Mouse (Mus musculus): ENCODE results near the gene Grin2b. TPM values are rescaled to one million over a fixed set of nuclear protein-coding genes. Genes with fewer than 3 reads are reported as not detected.
A peak's percentile ranks its signal among the peaks of the same experiment; 100 is the strongest.

Grin2b gene
- polyA plus RNA-seq, 1 experiment from 2014 or later, result 0.04 TPM

GRCm38 (mm10) chr6:136010290-136011037 is 162.8 kb downstream of the Grin2b start:
- H3K36me3 ChIP-seq (ENCODE audit: control insufficient read depth, insufficient read depth, low read length), result no peaks in the 10 kb centered on the region
- H3K4me1 ChIP-seq (replicated peaks; ENCODE audit: control insufficient read depth, insufficient read depth, low read length), result no peaks in the 10 kb centered on the region
- no peaks in the 10 kb centered on the region for H3K27me3 ChIP-seq (replicated peaks; ENCODE audit: control insufficient read depth, insufficient read depth, low read length)
- no peak overlapping the region for H3K4me2 ChIP-seq
- no peak overlapping the region for H3K27ac ChIP-seq (ENCODE audit: low read depth, low read length)
- no peak for ATAC-seq (replicated peaks; ENCODE audit: low FRiP score)
- H3K9me3 ChIP-seq (ENCODE audit: control insufficient read depth, low read length), result no peaks in the 10 kb centered on the region
- WGBS, result 57% methylated on average over 7 of the region's 7 CpGs
- no peak overlapping the region for H3K4me3 ChIP-seq (ENCODE audit: low read depth, low read length)
- H3K9ac ChIP-seq (ENCODE audit: low read depth, low read length), result no peak overlapping the region
- no peak for DNase-seq (ENCODE audit: low spot score)

- H3K9ac ChIP-seq (ENCODE audit: low read depth, low read length), result no peak overlapping the region
- WGBS, result 76% methylated on average over 6 of the region's 6 CpGs
- no peaks in the 10 kb centered on the region for H3K36me3 ChIP-seq (ENCODE audit: control insufficient read depth, insufficient read depth, low read length)
- DNase-seq (ENCODE audit: low spot score) (no peak), ATAC-seq (replicated peaks; ENCODE audit: low FRiP score) (0 out of 2 replicates have a peak, but pooled peaks have one; percentile 23)
- H3K27me3 ChIP-seq (replicated peaks; ENCODE audit: control insufficient read depth, insufficient read depth, low read length), result no peaks in the 10 kb centered on the region
- H3K27ac ChIP-seq (ENCODE audit: low read depth, low read length), result no peak overlapping the region
- H3K4me1 ChIP-seq (replicated peaks; ENCODE audit: control insufficient read depth, insufficient read depth, low read length), result no peaks in the 10 kb centered on the region
- H3K4me2 ChIP-seq, result no peak overlapping the region
- no peak overlapping the region for H3K4me3 ChIP-seq (ENCODE audit: low read depth, low read length)
- no peaks in the 10 kb centered on the region for H3K9me3 ChIP-seq (ENCODE audit: control insufficient read depth, low read length)
These were observed 165.2 kb downstream of the Grin2b start for GRCm38 (mm10) chr6:136008120-136008519.

- Histone ChIP-seq H3K27me3 (replicated peaks; ENCODE audit: control insufficient read depth, insufficient read depth, low read length) (no peaks in the 10 kb centered on the region), H3K4me1 (replicated peaks; ENCODE audit: control insufficient read depth, insufficient read depth, low read length) (no peaks in the 10 kb centered on the region), H3K4me3 (ENCODE audit: low read depth, low read length) (no peak overlapping the region), H3K9ac (ENCODE audit: low read depth, low read length) (no peak overlapping the region), H3K4me2 (no peak overlapping the region), H3K36me3 (ENCODE audit: control insufficient read depth, insufficient read depth, low read length) (no peaks in the 10 kb centered on the region), H3K9me3 (ENCODE audit: control insufficient read depth, low read length) (no peaks in the 10 kb centered on the region), H3K27ac (ENCODE audit: low read depth, low read length) (no peak overlapping the region)
- DNase-seq (ENCODE audit: low spot score), result no peak
- ATAC-seq (replicated peaks; ENCODE audit: low FRiP score), result no peak
- WGBS, result 71% methylated on average over 7 of the region's 7 CpGs
These were observed 178.6 kb downstream of the Grin2b start for GRCm38 (mm10) chr6:135994691-135995090.

GRCm38 (mm10) chr6:135993897-135994296 is 179.4 kb downstream of the Grin2b start:
- WGBS, result 89% methylated on average over 3 of the region's 3 CpGs
- Histone ChIP-seq H3K9me3 (ENCODE audit: control insufficient read depth, low read length) (no peaks in the 10 kb centered on the region), H3K4me2 (no peak overlapping the region), H3K9ac (ENCODE audit: low read depth, low read length) (no peak overlapping the region), H3K4me3 (ENCODE audit: low read depth, low read length) (no peak overlapping the region), H3K36me3 (ENCODE audit: control insufficient read depth, insufficient read depth, low read length) (no peaks in the 10 kb centered on the region), H3K27ac (ENCODE audit: low read depth, low read length) (no peak overlapping the region), H3K27me3 (replicated peaks; ENCODE audit: control insufficient read depth, insufficient read depth, low read length) (no peaks in the 10 kb centered on the region), H3K4me1 (replicated peaks; ENCODE audit: control insufficient read depth, insufficient read depth, low read length) (no peaks in the 10 kb centered on the region)
- DNase-seq (ENCODE audit: low spot score), result no peak
- ATAC-seq (replicated peaks; ENCODE audit: low FRiP score), result no peak

GRCm38 (mm10) chr6:135993378-135993777 is 179.9 kb downstream of the Grin2b start:
- no peaks in the 10 kb centered on the region for H3K4me1 ChIP-seq (replicated peaks; ENCODE audit: control insufficient read depth, insufficient read depth, low read length)
- H3K27me3 ChIP-seq (replicated peaks; ENCODE audit: control insufficient read depth, insufficient read depth, low read length), result no peaks in the 10 kb centered on the region
- no peak overlapping the region for H3K4me3 ChIP-seq (ENCODE audit: low read depth, low read length)
- H3K9me3 ChIP-seq (ENCODE audit: control insufficient read depth, low read length), result no peaks in the 10 kb centered on the region
- ATAC-seq (replicated peaks; ENCODE audit: low FRiP score), result no peak
- no peak overlapping the region for H3K27ac ChIP-seq (ENCODE audit: low read depth, low read length)
- H3K4me2 ChIP-seq, result no peak overlapping the region
- H3K9ac ChIP-seq (ENCODE audit: low read depth, low read length), result no peak overlapping the region
- no peak for DNase-seq (ENCODE audit: low spot score)
- 86% methylated on average over 11 of the region's 11 CpGs for WGBS
- H3K36me3 ChIP-seq (ENCODE audit: control insufficient read depth, insufficient read depth, low read length), result no peaks in the 10 kb centered on the region

GRCm38 (mm10) chr6:135976106-135976505 is 197.2 kb downstream of the Grin2b start:
- no peaks in the 10 kb centered on the region for H3K4me1 ChIP-seq (replicated peaks; ENCODE audit: control insufficient read depth, insufficient read depth, low read length)
- no peak overlapping the region for H3K4me2 ChIP-seq
- no peaks in the 10 kb centered on the region for H3K36me3 ChIP-seq (ENCODE audit: control insufficient read depth, insufficient read depth, low read length)
- no peak for DNase-seq (ENCODE audit: low spot score)
- no peak overlapping the region for H3K4me3 ChIP-seq (ENCODE audit: low read depth, low read length)
- no peak for ATAC-seq (replicated peaks; ENCODE audit: low FRiP score)
- H3K9ac ChIP-seq (ENCODE audit: low read depth, low read length), result no peak overlapping the region
- H3K9me3 ChIP-seq (ENCODE audit: control insufficient read depth, low read length), result no peaks in the 10 kb centered on the region
- 61% methylated on average over 3 of the region's 3 CpGs for WGBS
- no peak overlapping the region for H3K27ac ChIP-seq (ENCODE audit: low read depth, low read length)
- no peaks in the 10 kb centered on the region for H3K27me3 ChIP-seq (replicated peaks; ENCODE audit: control insufficient read depth, insufficient read depth, low read length)

GRCm38 (mm10) chr6:135972481-135972880 is 200.8 kb downstream of the Grin2b start:
- Histone ChIP-seq H3K4me2 (no peak overlapping the region), H3K4me3 (ENCODE audit: low read depth, low read length) (no peak overlapping the region), H3K36me3 (ENCODE audit: control insufficient read depth, insufficient read depth, low read length) (no peaks in the 10 kb centered on the region), H3K9me3 (ENCODE audit: control insufficient read depth, low read length) (no peaks in the 10 kb centered on the region), H3K4me1 (replicated peaks; ENCODE audit: control insufficient read depth, insufficient read depth, low read length) (no peaks in the 10 kb centered on the region), H3K27me3 (replicated peaks; ENCODE audit: control insufficient read depth, insufficient read depth, low read length) (no peaks in the 10 kb centered on the region), H3K27ac (ENCODE audit: low read depth, low read length) (no peak overlapping the region), H3K9ac (ENCODE audit: low read depth, low read length) (no peak overlapping the region)
- 60% methylated on average over 9 of the region's 9 CpGs for WGBS
- no peak for DNase-seq (ENCODE audit: low spot score)
- ATAC-seq (replicated peaks; ENCODE audit: low FRiP score), result no peak

GRCm38 (mm10) chr6:135971481-135971880 is 201.8 kb downstream of the Grin2b start:
- Histone ChIP-seq H3K27me3 (replicated peaks; ENCODE audit: control insufficient read depth, insufficient read depth, low read length) (no peaks in the 10 kb centered on the region), H3K4me3 (ENCODE audit: low read depth, low read length) (no peak overlapping the region), H3K36me3 (ENCODE audit: control insufficient read depth, insufficient read depth, low read length) (no peaks in the 10 kb centered on the region), H3K27ac (ENCODE audit: low read depth, low read length) (no peak overlapping the region), H3K9me3 (ENCODE audit: control insufficient read depth, low read length) (no peaks in the 10 kb centered on the region), H3K4me1 (replicated peaks; ENCODE audit: control insufficient read depth, insufficient read depth, low read length) (no peaks in the 10 kb centered on the region), H3K9ac (ENCODE audit: low read depth, low read length) (no peak overlapping the region), H3K4me2 (no peak overlapping the region)
- no peak for ATAC-seq (replicated peaks; ENCODE audit: low FRiP score)
- WGBS, result 89% methylated on average over 4 of the region's 4 CpGs
- DNase-seq (ENCODE audit: low spot score), result no peak

GRCm38 (mm10) chr6:135970716-135971318 is 202.5 kb downstream of the Grin2b start:
- 58% methylated on average over 3 of the region's 3 CpGs for whole genome bisulfite sequencing
- Histone ChIP-seq H3K4me3 (ENCODE audit: low read depth, low read length) (no peak overlapping the region), H3K4me1 (replicated peaks; ENCODE audit: control insufficient read depth, insufficient read depth, low read length) (no peaks in the 10 kb centered on the region), H3K9ac (ENCODE audit: low read depth, low read length) (no peak overlapping the region), H3K4me2 (no peak overlapping the region), H3K9me3 (ENCODE audit: control insufficient read depth, low read length) (no peaks in the 10 kb centered on the region), H3K27ac (ENCODE audit: low read depth, low read length) (no peak overlapping the region), H3K36me3 (ENCODE audit: control insufficient read depth, insufficient read depth, low read length) (no peaks in the 10 kb centered on the region), H3K27me3 (replicated peaks; ENCODE audit: control insufficient read depth, insufficient read depth, low read length) (no peaks in the 10 kb centered on the region)
- no peak for DNase-seq (ENCODE audit: low spot score)
- no peak for ATAC-seq (replicated peaks; ENCODE audit: low FRiP score)
